Mouse (Mus musculus): ENCODE results near the gene Ccdc13. TPM values are rescaled to one million over a fixed set of nuclear protein-coding genes. Genes with fewer than 3 reads are reported as not detected.

The Ccdc13 gene
- polyA plus RNA-seq, 1 experiment from 2014 or later, result 0.81 TPM

DNA sequence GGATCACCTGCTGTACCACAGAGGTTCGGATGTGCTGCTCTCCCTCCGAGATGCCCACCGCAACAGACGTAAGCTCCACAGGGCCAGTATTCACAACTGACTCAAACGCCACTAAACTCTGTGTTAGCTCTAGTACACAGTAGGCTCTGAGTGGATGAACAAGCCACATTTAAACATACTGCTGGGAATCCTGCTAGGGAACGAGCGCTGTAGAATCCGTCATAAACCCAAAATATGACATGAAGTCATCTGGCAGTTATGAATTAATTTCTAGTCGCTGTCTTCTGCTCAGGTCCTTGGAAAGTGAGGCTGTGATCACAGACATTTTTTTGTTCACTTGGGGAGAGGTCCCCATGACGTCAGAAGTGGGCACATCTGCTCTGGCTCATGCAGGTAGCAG is 63.3 kb downstream of the Ccdc13 start:
- Histone ChIP-seq H3K9me3 (ENCODE audit: control insufficient read depth, low read length) (no peaks in the 10 kb centered on the region), H3K4me1 (ENCODE audit: control insufficient read depth, insufficient read depth, low read length) (peaks cover 5% of the 10 kb centered on the region), H3K4me3 (ENCODE audit: low read length) (no peak overlapping the region), H3K4me2 (ENCODE audit: low read depth, low read length) (no peak overlapping the region), H3K27ac (ENCODE audit: low read length) (no peak overlapping the region), H3K36me3 (ENCODE audit: control insufficient read depth, insufficient read depth, low read length) (no peaks in the 10 kb centered on the region), H3K9ac (ENCODE audit: low read depth, low read length) (no peak overlapping the region), H3K27me3 (replicated peaks; ENCODE audit: control insufficient read depth, insufficient read depth, low read length) (peaks cover 36% of the 10 kb centered on the region)
- no peak for ATAC-seq
- 82% methylated on average over 10 of the region's 10 CpGs for WGBS

DNA sequence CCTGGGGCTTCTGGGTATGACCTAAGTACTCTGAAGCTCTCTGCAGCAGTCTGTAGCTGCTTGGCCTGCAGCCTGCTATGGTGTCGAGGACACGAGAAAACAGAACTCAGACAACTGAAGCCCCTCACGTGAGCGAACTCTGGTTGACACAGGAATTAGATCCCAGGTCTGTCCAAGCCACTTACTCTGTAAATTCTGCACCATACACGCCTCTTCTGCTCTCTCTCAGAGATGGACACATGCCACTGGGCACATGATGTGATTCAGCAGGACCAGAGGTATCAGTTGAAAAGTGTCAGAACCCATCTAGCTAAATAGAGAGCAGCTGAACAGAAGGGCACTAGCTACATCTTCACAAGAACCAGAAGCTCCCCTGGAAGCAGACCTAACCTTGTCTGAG is 66.8 kb downstream of the Ccdc13 start:
- Histone ChIP-seq H3K9me3 (ENCODE audit: control insufficient read depth, low read length) (no peaks in the 10 kb centered on the region), H3K36me3 (ENCODE audit: control insufficient read depth, insufficient read depth, low read length) (peaks cover 8% of the 10 kb centered on the region; the same call in 1 of the 2 replicates), H3K27me3 (replicated peaks; ENCODE audit: control insufficient read depth, insufficient read depth, low read length) (peaks cover 14% of the 10 kb centered on the region), H3K4me1 (ENCODE audit: control insufficient read depth, insufficient read depth, low read length) (no peaks in the 10 kb centered on the region; the same call in 1 of the 2 replicates), H3K9ac (ENCODE audit: low read depth, low read length) (no peak overlapping the region), H3K4me3 (ENCODE audit: low read length) (no peak overlapping the region), H3K4me2 (ENCODE audit: low read depth, low read length) (no peak overlapping the region), H3K27ac (ENCODE audit: low read length) (no peak overlapping the region)
- no peak for ATAC-seq
- 63% methylated on average over 5 of the region's 5 CpGs for WGBS

GRCm38 (mm10) chr9:121765166-121765855 is 74.0 kb downstream of the Ccdc13 start:
- Histone ChIP-seq H3K36me3 (ENCODE audit: control insufficient read depth, insufficient read depth, low read length) (peaks cover 25% of the 10 kb centered on the region), H3K27ac (ENCODE audit: low read length) (no peak overlapping the region), H3K9me3 (ENCODE audit: control insufficient read depth, low read length) (no peaks in the 10 kb centered on the region), H3K4me3 (ENCODE audit: low read length) (no peak overlapping the region), H3K4me1 (ENCODE audit: control insufficient read depth, insufficient read depth, low read length) (peaks cover 16% of the 10 kb centered on the region), H3K27me3 (replicated peaks; ENCODE audit: control insufficient read depth, insufficient read depth, low read length) (no peaks in the 10 kb centered on the region), H3K9ac (ENCODE audit: low read depth, low read length) (no peak overlapping the region), H3K4me2 (ENCODE audit: low read depth, low read length) (no peak overlapping the region)
- WGBS, result 86% methylated on average over 16 of the region's 16 CpGs
- no peak for ATAC-seq

- Histone ChIP-seq H3K4me2 (ENCODE audit: low read depth, low read length) (no peak overlapping the region), H3K27ac (ENCODE audit: low read length) (no peak overlapping the region), H3K9ac (ENCODE audit: low read depth, low read length) (0 out of 2 replicates have a peak overlapping the region, but pooled peaks have one; percentile 24), H3K36me3 (ENCODE audit: control insufficient read depth, insufficient read depth, low read length) (peaks cover 25% of the 10 kb centered on the region), H3K27me3 (replicated peaks; ENCODE audit: control insufficient read depth, insufficient read depth, low read length) (no peaks in the 10 kb centered on the region), H3K4me3 (ENCODE audit: low read length) (no peak overlapping the region), H3K4me1 (ENCODE audit: control insufficient read depth, insufficient read depth, low read length) (peaks cover 23% of the 10 kb centered on the region), H3K9me3 (ENCODE audit: control insufficient read depth, low read length) (no peaks in the 10 kb centered on the region)
- no peak for ATAC-seq
- WGBS, result 90% methylated on average over 19 of the region's 19 CpGs
Observed at GRCm38 (mm10) chr9:121763716-121764115, 75.5 kb downstream of the Ccdc13 start.

DNA sequence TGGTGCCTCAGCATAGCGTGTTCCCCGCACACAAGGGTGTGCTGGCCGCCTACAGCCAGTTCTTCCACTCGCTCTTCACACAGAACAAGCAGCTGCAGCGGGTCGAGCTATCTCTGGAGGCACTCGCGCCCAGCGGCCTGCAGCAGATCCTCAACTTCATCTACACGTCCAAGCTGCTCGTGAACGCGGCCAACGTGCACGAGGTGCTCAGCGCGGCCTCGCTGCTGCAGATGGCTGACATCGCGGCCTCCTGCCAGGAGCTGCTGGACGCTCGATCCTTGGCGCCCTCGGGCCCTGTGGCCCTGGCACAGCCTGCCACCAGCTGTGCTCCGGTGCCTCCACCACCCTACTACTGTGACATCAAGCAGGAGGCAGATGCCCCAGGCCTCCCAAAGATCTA is 76.5 kb downstream of the Ccdc13 start:
- no peaks in the 10 kb centered on the region for H3K9me3 ChIP-seq (ENCODE audit: control insufficient read depth, low read length)
- H3K4me2 ChIP-seq (ENCODE audit: low read depth, low read length), result no peak overlapping the region
- peaks cover 19% of the 10 kb centered on the region for H3K36me3 ChIP-seq (ENCODE audit: control insufficient read depth, insufficient read depth, low read length)
- no peak overlapping the region for H3K27ac ChIP-seq (ENCODE audit: low read length)
- 89% methylated on average over 25 of the region's 25 CpGs for WGBS
- ATAC-seq, result no peak
- peaks cover 31% of the 10 kb centered on the region for H3K4me1 ChIP-seq (ENCODE audit: control insufficient read depth, insufficient read depth, low read length)
- H3K4me3 ChIP-seq (ENCODE audit: low read length), result no peak overlapping the region
- H3K9ac ChIP-seq (ENCODE audit: low read depth, low read length), result no peak overlapping the region
- H3K27me3 ChIP-seq (replicated peaks; ENCODE audit: control insufficient read depth, insufficient read depth, low read length), result no peaks in the 10 kb centered on the region

GRCm38 (mm10) chr9:121762248-121762647 is 77.0 kb downstream of the Ccdc13 start:
- no peak overlapping the region for H3K27ac ChIP-seq (ENCODE audit: low read length)
- no peak for ATAC-seq
- no peaks in the 10 kb centered on the region for H3K9me3 ChIP-seq (ENCODE audit: control insufficient read depth, low read length)
- 84% methylated on average over 10 of the region's 10 CpGs for WGBS
- no peak overlapping the region for H3K4me3 ChIP-seq (ENCODE audit: low read length)
- H3K4me1 ChIP-seq (ENCODE audit: control insufficient read depth, insufficient read depth, low read length), result peaks cover 31% of the 10 kb centered on the region
- H3K9ac ChIP-seq (ENCODE audit: low read depth, low read length), result 0 out of 2 replicates have a peak overlapping the region, but pooled peaks have one; percentile 5
- peaks cover 16% of the 10 kb centered on the region; the same call in 1 of the 2 replicates for H3K36me3 ChIP-seq (ENCODE audit: control insufficient read depth, insufficient read depth, low read length)
- 0 out of 2 replicates have a peak overlapping the region, but pooled peaks have one; percentile 97 for H3K4me2 ChIP-seq (ENCODE audit: low read depth, low read length)
- no peaks in the 10 kb centered on the region for H3K27me3 ChIP-seq (replicated peaks; ENCODE audit: control insufficient read depth, insufficient read depth, low read length)

- H3K4me1 ChIP-seq (ENCODE audit: control insufficient read depth, insufficient read depth, low read length), result peaks cover 31% of the 10 kb centered on the region
- H3K9ac ChIP-seq (ENCODE audit: low read depth, low read length), result peak overlapping the region; percentile 92; the same call in 1 of the 2 replicates
- no peak overlapping the region; the same call in 1 of the 2 replicates for H3K27ac ChIP-seq (ENCODE audit: low read length)
- ATAC-seq, result no peak
- H3K9me3 ChIP-seq (ENCODE audit: control insufficient read depth, low read length), result no peaks in the 10 kb centered on the region
- 64% methylated on average over 8 of the region's 8 CpGs for WGBS
- H3K4me3 ChIP-seq (ENCODE audit: low read length), result no peak overlapping the region
- no peaks in the 10 kb centered on the region for H3K27me3 ChIP-seq (replicated peaks; ENCODE audit: control insufficient read depth, insufficient read depth, low read length)
- H3K36me3 ChIP-seq (ENCODE audit: control insufficient read depth, insufficient read depth, low read length), result peaks cover 16% of the 10 kb centered on the region; the same call in 1 of the 2 replicates
- H3K4me2 ChIP-seq (ENCODE audit: low read depth, low read length), result 0 out of 2 replicates have a peak overlapping the region, but pooled peaks have one; percentile 97
Observed at GRCm38 (mm10) chr9:121761787-121762186, 77.5 kb downstream of the Ccdc13 start.

GRCm38 (mm10) chr9:121761091-121761665 is 78.1 kb downstream of the Ccdc13 start:
- H3K27ac ChIP-seq (ENCODE audit: low read length), result no peak overlapping the region; the same call in 1 of the 2 replicates
- 58% methylated on average over 10 of the region's 10 CpGs for WGBS

DNA sequence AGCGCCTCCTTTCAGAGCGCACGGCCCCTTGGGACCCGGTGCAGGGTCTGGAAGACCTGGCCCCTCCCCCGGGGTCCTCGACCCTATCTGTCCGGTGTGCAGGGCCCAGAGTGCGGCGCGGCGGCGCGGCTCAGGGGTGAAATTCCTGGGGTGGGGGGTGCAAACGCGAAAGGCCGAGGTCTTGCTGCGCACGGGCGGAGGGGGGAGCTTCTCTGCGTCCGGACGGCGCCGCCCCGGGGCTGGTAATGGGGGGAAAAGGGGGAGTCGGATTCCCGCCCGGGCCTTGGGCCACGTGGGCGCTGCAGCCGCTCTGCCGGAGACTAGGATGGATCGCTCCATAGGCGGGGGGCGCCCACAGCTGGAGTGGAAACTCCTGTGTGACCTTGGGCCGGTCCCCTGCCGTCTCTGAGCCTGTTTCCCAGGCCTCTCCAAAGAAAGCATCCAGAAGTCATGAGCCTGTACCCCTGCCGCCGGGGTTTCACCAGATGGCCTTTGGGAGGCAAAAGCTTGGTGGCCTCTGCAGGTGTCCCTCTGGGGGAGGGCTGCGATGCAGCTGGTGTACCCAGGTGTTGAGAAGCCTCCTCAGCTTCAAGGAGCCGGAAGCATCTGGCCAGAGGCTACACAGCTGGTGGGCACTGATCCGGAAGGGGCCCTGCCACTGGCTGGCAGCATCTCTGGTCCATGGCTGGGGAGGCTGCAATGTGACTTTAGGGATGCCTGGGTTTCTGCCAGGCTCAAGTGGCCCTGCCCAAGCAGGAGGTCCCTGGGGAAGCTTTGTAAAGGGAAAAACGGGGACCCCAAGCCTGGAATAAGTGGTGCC is 78.8 kb downstream of the Ccdc13 start:
- Histone ChIP-seq H3K9me3 (ENCODE audit: control insufficient read depth, low read length) (no peaks in the 10 kb centered on the region), H3K4me1 (ENCODE audit: control insufficient read depth, insufficient read depth, low read length) (peaks cover 31% of the 10 kb centered on the region), H3K4me2 (ENCODE audit: low read depth, low read length) (peak overlapping the region; percentile 97), H3K9ac (ENCODE audit: low read depth, low read length) (peak overlapping the region; percentile 92), H3K27ac (ENCODE audit: low read length) (peak overlapping the region; percentile 92), H3K27me3 (replicated peaks; ENCODE audit: control insufficient read depth, insufficient read depth, low read length) (no peaks in the 10 kb centered on the region), H3K4me3 (ENCODE audit: low read length) (peak overlapping the region; percentile 81), H3K36me3 (ENCODE audit: control insufficient read depth, insufficient read depth, low read length) (peaks cover 11% of the 10 kb centered on the region; the same call in 1 of the 2 replicates)
- peak; percentile 68 for ATAC-seq
- WGBS, result 1% methylated on average over 41 of the region's 43 CpGs

More at GRCm38 (mm10) chr9:121761091-121761665, 78.1 kb downstream of the Ccdc13 start:
- Histone ChIP-seq H3K9me3 (ENCODE audit: control insufficient read depth, low read length) (no peaks in the 10 kb centered on the region), H3K36me3 (ENCODE audit: control insufficient read depth, insufficient read depth, low read length) (peaks cover 12% of the 10 kb centered on the region; the same call in 1 of the 2 replicates), H3K4me3 (ENCODE audit: low read length) (peak overlapping the region; percentile 81), H3K4me1 (ENCODE audit: control insufficient read depth, insufficient read depth, low read length) (peaks cover 31% of the 10 kb centered on the region), H3K27me3 (replicated peaks; ENCODE audit: control insufficient read depth, insufficient read depth, low read length) (no peaks in the 10 kb centered on the region), H3K4me2 (ENCODE audit: low read depth, low read length) (peak overlapping the region; percentile 97), H3K9ac (ENCODE audit: low read depth, low read length) (peak overlapping the region; percentile 92)
- ATAC-seq, result no peak
